Mouse (Mus musculus) myocyte (in vitro differentiated cells): ENCODE results near the gene Tom1l1.

Experiments used
- E2F4 ChIP-seq: IDR thresholded peaks from one replicate; pipeline ENCODE4 v1.6.1; 2011; ENCODE audit warnings: mild to moderate bottlenecking, control low read depth, moderate library complexity; ENCODE audit not compliant: insufficient read depth
- POLR2A ChIP-seq: IDR thresholded peaks from one replicate; pipeline ENCODE4 v1.6.1; 2011; ENCODE audit warnings: low read depth, mild to moderate bottlenecking, control low read depth, moderate library complexity; ENCODE audit not compliant: insufficient read length

GRCm38 (mm10) chr11:90652603-90653002 lies 35.6 kb downstream of the Tom1l1 start:
- no peak for TF ChIP-seq POLR2A
- TF ChIP-seq E2F4, result no peak
